ENCODE assay signal across 20 mouse cellular contexts in the genomic region with DNA sequence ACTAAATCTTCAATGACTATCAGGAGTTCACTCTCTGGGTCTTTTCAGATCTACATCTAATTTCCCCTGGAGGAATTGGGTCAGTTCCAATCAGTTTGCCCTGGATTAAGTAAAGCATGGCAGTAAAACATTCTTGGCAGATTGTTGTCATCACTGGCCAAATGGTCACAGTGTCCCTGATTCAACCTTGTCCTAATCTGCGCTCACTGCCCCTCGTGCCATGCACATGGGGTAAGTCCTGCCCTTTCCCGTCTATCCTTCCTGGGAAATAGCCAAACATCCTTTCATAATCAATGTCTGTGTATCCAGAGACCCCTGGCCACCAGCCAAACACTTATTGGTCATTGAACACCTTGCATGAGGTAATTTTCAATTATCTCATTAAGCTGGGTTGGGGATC.
DNase-seq lines count a peak whose midpoint lies in the region; ATAC-seq and TF ChIP-seq lines count a peak whose summit lies in the region.
"Had no signal": no experiment of that assay in that cellular context is flagged by ENCODE, and none has a peak within 500 bp of the region (broad histone marks: within the 10 kb centered on the region; RNA-seq: fewer than 3 reads in every experiment).

No protein-coding gene starts in this region.

- no peak for TF ChIP-seq EP300 in lung, postnatal 0 days (IDR thresholded peaks at IDR 0.05)

- no peak for TF ChIP-seq CTCF in midbrain, postnatal 0 days (IDR thresholded peaks at IDR 0.05)
- TF ChIP-seq CTCF in lung, postnatal 0 days (IDR thresholded peaks at IDR 0.05), result no peak

- H3K27me3 ChIP-seq in forebrain, embryonic 14.5 days (replicated peaks; ENCODE audit: control insufficient read depth, insufficient read depth, low read length), result no peaks in the 10 kb centered on the region
- H3K27me3 ChIP-seq in forebrain, embryonic 12.5 days, result no peaks in the 10 kb centered on the region
- no peaks in the 10 kb centered on the region for H3K27me3 ChIP-seq in midbrain, postnatal 0 days (ENCODE audit: insufficient read depth, low read length)
- H3K27me3 ChIP-seq in midbrain, embryonic 13.5 days, result no peaks in the 10 kb centered on the region
- no peaks in the 10 kb centered on the region for H3K27me3 ChIP-seq in lung, postnatal 0 days (replicated peaks; ENCODE audit: insufficient read depth, low read length)
- H3K27me3 ChIP-seq: embryonic facial prominence, embryonic 12.5 days; heart, embryonic 12.5 days; Patski had no signal

- H3K4me2 ChIP-seq in forebrain, embryonic 14.5 days (ENCODE audit: low read length), result no peak overlapping the region
- no peak overlapping the region for H3K4me2 ChIP-seq in forebrain, embryonic 12.5 days
- no peak overlapping the region for H3K4me2 ChIP-seq in midbrain, postnatal 0 days (ENCODE audit: low read depth, low read length, poor library complexity, severe bottlenecking)
- no peak overlapping the region for H3K4me2 ChIP-seq in midbrain, embryonic 13.5 days (replicated peaks)
- no peak overlapping the region for H3K4me2 ChIP-seq in lung, postnatal 0 days (replicated peaks; ENCODE audit: low read depth, low read length)
- H3K4me2 ChIP-seq: embryonic facial prominence, embryonic 12.5 days; heart, embryonic 12.5 days; midbrain, embryonic 11.5 days had no signal

- H3K36me3 ChIP-seq in forebrain, embryonic 14.5 days (ENCODE audit: control insufficient read depth, insufficient read depth, low read length), result no peaks in the 10 kb centered on the region
- H3K36me3 ChIP-seq in forebrain, embryonic 12.5 days (replicated peaks), result no peaks in the 10 kb centered on the region
- H3K36me3 ChIP-seq in midbrain, postnatal 0 days (ENCODE audit: insufficient read depth, low read length), result no peaks in the 10 kb centered on the region
- no peaks in the 10 kb centered on the region for H3K36me3 ChIP-seq in midbrain, embryonic 13.5 days
- no peaks in the 10 kb centered on the region for H3K36me3 ChIP-seq in lung, postnatal 0 days (ENCODE audit: insufficient read depth, low read length)
- H3K36me3 ChIP-seq: embryonic facial prominence, embryonic 12.5 days; heart, embryonic 12.5 days had no signal

- no peak overlapping the region for H3K4me3 ChIP-seq in forebrain, embryonic 14.5 days (ENCODE audit: low read depth, low read length)
- H3K4me3 ChIP-seq in forebrain, embryonic 12.5 days (replicated peaks), result no peak overlapping the region
- no peak overlapping the region for H3K4me3 ChIP-seq in midbrain, postnatal 0 days (ENCODE audit: low read depth, low read length)
- H3K4me3 ChIP-seq in midbrain, embryonic 13.5 days (replicated peaks), result no peak overlapping the region
- no peak overlapping the region for H3K4me3 ChIP-seq in lung, postnatal 0 days (ENCODE audit: low read depth, low read length)
- H3K4me3 ChIP-seq: embryonic facial prominence, embryonic 12.5 days; gastrocnemius, adult 2 months; heart, embryonic 12.5 days had no signal

- H3K4me1 ChIP-seq in forebrain, embryonic 14.5 days (ENCODE audit: control insufficient read depth, insufficient read depth, low read length), result peaks cover 15% of the 10 kb centered on the region
- peaks cover 22% of the 10 kb centered on the region; the same call in 1 of the 2 replicates for H3K4me1 ChIP-seq in forebrain, embryonic 12.5 days
- H3K4me1 ChIP-seq in midbrain, postnatal 0 days (ENCODE audit: insufficient read depth, low read length), result no peaks in the 10 kb centered on the region
- peaks cover 11% of the 10 kb centered on the region for H3K4me1 ChIP-seq in midbrain, embryonic 13.5 days (replicated peaks)
- H3K4me1 ChIP-seq in lung, postnatal 0 days (ENCODE audit: insufficient read depth, low read depth, low read length), result no peaks in the 10 kb centered on the region
- H3K4me1 ChIP-seq: embryonic facial prominence, embryonic 12.5 days; heart, embryonic 12.5 days had no signal

- H3K27ac ChIP-seq in forebrain, embryonic 14.5 days (ENCODE audit: low read depth, low read length), result no peak overlapping the region
- H3K27ac ChIP-seq in forebrain, embryonic 12.5 days, result no peak overlapping the region
- no peak overlapping the region for H3K27ac ChIP-seq in midbrain, postnatal 0 days (ENCODE audit: low read depth, low read length)
- H3K27ac ChIP-seq in midbrain, embryonic 13.5 days, result no peak overlapping the region
- no peak overlapping the region for H3K27ac ChIP-seq in lung, postnatal 0 days (ENCODE audit: low read length)
- H3K27ac ChIP-seq: embryonic facial prominence, embryonic 12.5 days; gastrocnemius, adult 2 months; kidney, postnatal 0 days; macrophage had no signal

- H3K9ac ChIP-seq in forebrain, embryonic 14.5 days (ENCODE audit: low read length), result no peak overlapping the region
- no peak overlapping the region for H3K9ac ChIP-seq in forebrain, embryonic 12.5 days
- no peak overlapping the region for H3K9ac ChIP-seq in midbrain, postnatal 0 days (replicated peaks; ENCODE audit: low read length, poor library complexity, severe bottlenecking)
- H3K9ac ChIP-seq in midbrain, embryonic 13.5 days (replicated peaks), result no peak overlapping the region
- no peak overlapping the region for H3K9ac ChIP-seq in lung, postnatal 0 days (replicated peaks; ENCODE audit: low read depth)
- H3K9ac ChIP-seq: embryonic facial prominence, embryonic 12.5 days; heart, embryonic 12.5 days had no signal

- 33% methylated on average over 3 of the region's 3 CpGs for WGBS in forebrain, embryonic 14.5 days
- WGBS in forebrain, embryonic 12.5 days, result 68% methylated on average over 3 of the region's 3 CpGs
- 71% methylated on average over 3 of the region's 3 CpGs for WGBS in midbrain, postnatal 0 days
- 75% methylated on average over 3 of the region's 3 CpGs for WGBS in midbrain, embryonic 13.5 days
- WGBS in lung, postnatal 0 days, result 72% methylated on average over 3 of the region's 3 CpGs

- no peaks in the 10 kb centered on the region for H3K9me3 ChIP-seq in forebrain, embryonic 14.5 days (replicated peaks; ENCODE audit: control insufficient read depth, low read length)
- H3K9me3 ChIP-seq in forebrain, embryonic 12.5 days, result no peaks in the 10 kb centered on the region
- H3K9me3 ChIP-seq in midbrain, postnatal 0 days (ENCODE audit: low read length), result no peaks in the 10 kb centered on the region
- H3K9me3 ChIP-seq in midbrain, embryonic 13.5 days, result no peaks in the 10 kb centered on the region
- H3K9me3 ChIP-seq in lung, postnatal 0 days (ENCODE audit: low read length), result no peaks in the 10 kb centered on the region
- H3K9me3 ChIP-seq: embryonic facial prominence, embryonic 12.5 days; heart, embryonic 12.5 days had no signal

- DNase-seq in forebrain, embryonic 14.5 days (ENCODE audit: low spot score), result peak; percentile 44
- peak; percentile 21 for DNase-seq in midbrain, postnatal 0 days (ENCODE audit: low spot score)
- peak; percentile 8 to 25 for DNase-seq in adrenal gland, adult 18-20 months (ENCODE audit: low spot score in 2 of 2)
- peak; percentile 13 for DNase-seq in adrenal gland, postnatal 25 days
- DNase-seq in lung, postnatal 0 days (ENCODE audit: low spot score), result no peak
- DNase-seq in gastrocnemius, postnatal 10 days, result no peak
- DNase-seq: gastrocnemius, adult 2 months; heart, postnatal 10 days; kidney, adult 18-20 months; right cerebral cortex, postnatal 4 days; thymus, adult 18-20 months; thymus, postnatal 36 days had no signal

- peak; percentile 20; the same call in 1 of the 2 replicates for ATAC-seq in forebrain, embryonic 14.5 days
- no peak for ATAC-seq in forebrain, embryonic 12.5 days (ENCODE audit: low FRiP score)
- ATAC-seq in midbrain, postnatal 0 days (ENCODE audit: low FRiP score), result no peak
- ATAC-seq in midbrain, embryonic 13.5 days, result no peak
- no peak for ATAC-seq in lung, postnatal 0 days
- ATAC-seq: Patski had no signal

Comparison
In these comparisons a context has a peak if more than half of its experiments do, and no peak if none do; other contexts are left out.
1. DNase-seq: peak in forebrain, embryonic 14.5 days (single experiment), midbrain, postnatal 0 days (single experiment), adrenal gland, adult 18-20 months (2 of 2) and adrenal gland, postnatal 25 days (single experiment); none in lung, postnatal 0 days (single experiment) and gastrocnemius, postnatal 10 days (single experiment).